Mouse (Mus musculus) neural tube, embryonic 15.5 days (tissue): Measurements from ENCODE around the gene Rpgrip1l. TPM values are rescaled to one million over a fixed set of nuclear protein-coding genes. Genes with fewer than 3 reads are reported as not detected.

Source experiments
- polyA plus RNA-seq: library from polyadenylated mRNA; unstranded; fragments of >200 nt; fragmentation: Nextera tagmentation; extraction: Ambion mirVana; gene quantifications from 2 replicates; pipeline ENCODE4 v1.2.1, GENCODE M21; 2015

The Rpgrip1l gene
- polyA plus RNA-seq, 1 experiment from 2014 or later = 10.5 TPM

Other genes with a start within 250 kb of the Rpgrip1l start
- 18.6 and 20.6 TPM in 2 replicates for gene Rbl2, start 243.2 kb downstream of the Rpgrip1l start, polyA plus RNA-seq
- gene Aktip, start 113.3 kb downstream of the Rpgrip1l start, polyA plus RNA-seq = 103 and 113 TPM in 2 replicates
- 131 and 135 TPM in 2 replicates for gene Fto, start 263 bp upstream of the Rpgrip1l start, polyA plus RNA-seq